Mouse (Mus musculus): Measurements from ENCODE around the gene Tspan5.

DNA sequence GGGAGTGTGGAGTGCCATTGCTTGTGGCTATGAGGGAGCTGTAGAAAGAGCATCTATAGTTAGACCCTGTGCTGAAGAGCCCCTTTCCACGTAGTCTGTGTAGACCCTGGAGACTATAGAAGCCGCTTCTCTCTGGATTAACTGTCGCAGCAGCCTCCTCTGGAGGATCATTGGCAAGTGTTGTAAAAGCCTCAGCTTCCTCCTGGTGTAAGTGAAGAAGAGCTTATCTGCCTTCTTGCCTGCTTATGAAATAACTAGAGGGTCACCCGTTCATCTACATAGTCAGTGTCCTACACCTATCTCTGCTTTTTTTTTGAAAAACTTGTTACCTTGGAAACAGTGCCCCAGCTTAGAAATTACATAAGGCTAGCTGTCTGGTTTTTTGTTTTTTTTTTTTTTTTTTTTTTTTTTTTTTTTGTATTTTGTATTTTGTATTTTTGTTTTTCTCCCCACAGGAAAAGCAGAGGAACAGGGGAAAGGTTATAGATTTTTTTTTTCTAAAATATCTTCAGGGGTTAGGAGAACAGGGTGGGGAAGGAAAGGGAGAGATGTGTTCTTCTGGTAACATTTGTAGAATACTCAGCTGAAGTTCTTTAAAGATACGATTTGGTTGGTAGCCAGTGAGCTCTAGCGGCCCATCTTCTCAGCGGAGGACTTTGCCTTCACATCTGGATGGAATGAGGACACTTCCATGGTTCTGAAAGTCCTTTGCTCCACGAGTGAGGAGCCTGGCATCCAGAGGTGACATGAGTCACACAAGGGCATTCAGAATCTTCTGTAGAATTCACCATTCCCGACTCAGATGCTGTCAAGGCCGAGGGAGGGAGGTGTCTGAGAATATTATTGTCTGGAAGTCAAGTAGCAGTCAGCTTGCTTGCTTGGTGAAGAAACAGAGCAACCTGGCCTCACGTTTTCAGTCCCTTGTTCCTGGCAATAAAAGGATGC, 62.4 kb downstream of the Tspan5 start:
- no peak for TF ChIP-seq CTCF (IDR thresholded peaks at IDR 0.05; ENCODE audit: low read depth)
- no peak for TF ChIP-seq EP300 (IDR thresholded peaks at IDR 0.05; ENCODE audit: low read depth)
